Mouse (Mus musculus) layer of hippocampus, adult 8-10 months (tissue): ENCODE measurements around the gene Tatdn2. TPM values are rescaled to one million over a fixed set of nuclear protein-coding genes. Genes with fewer than 3 reads are reported as not detected.
"Not testable (repeated sequence)": the region's sequence is repeated elsewhere in the genome, so short reads cannot be mapped to it uniquely, and the experiment has no call there.

ENCODE experiments used
- DNase-seq, 2 experiments: peaks; one replicate each; pipeline ENCODE4 v3.0.0; 2022; ENCODE audit warnings: low spot score in 2 of 2
- total RNA-seq, 4 experiments: library from RNA; stranded (reverse); gene quantifications; 2 replicates each; pipeline ENCODE4 v1.2.4; 2022

The Tatdn2 gene
- total RNA-seq, 4 experiments from 2014 or later, result 63.5 to 73.0 (median 68.1) TPM

DNA sequence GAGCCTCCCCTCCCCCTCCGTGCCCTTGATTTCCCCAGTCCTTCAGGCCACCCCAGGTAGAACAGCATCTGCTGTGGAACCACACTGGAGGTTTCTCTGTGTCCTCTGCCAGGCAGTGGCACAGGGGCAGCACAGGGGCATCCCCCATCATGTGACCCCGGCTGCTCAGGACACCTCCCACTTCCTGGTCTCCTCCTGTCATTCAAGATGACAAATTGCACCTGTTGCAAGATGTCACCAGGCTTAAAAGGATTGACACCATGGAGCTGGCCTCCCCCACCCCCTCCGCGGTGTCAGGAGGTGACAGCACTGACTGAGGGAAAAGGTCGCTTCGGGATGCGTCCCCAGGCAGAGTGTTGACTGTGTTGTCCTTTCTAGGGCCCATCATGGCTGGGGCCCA, 27.0 kb upstream of the Tatdn2 start:
- DNase-seq, result no peak

- not testable (repeated sequence) for DNase-seq
These were observed 24.8 kb upstream of the Tatdn2 start for GRCm38 (mm10) chr6:113672029-113672428.

- DNase-seq, result no peak
These were observed 23.9 kb upstream of the Tatdn2 start for GRCm38 (mm10) chr6:113672989-113673388.

GRCm38 (mm10) chr6:113675234-113675633, 21.6 kb upstream of the Tatdn2 start:
- no peak for DNase-seq

DNA sequence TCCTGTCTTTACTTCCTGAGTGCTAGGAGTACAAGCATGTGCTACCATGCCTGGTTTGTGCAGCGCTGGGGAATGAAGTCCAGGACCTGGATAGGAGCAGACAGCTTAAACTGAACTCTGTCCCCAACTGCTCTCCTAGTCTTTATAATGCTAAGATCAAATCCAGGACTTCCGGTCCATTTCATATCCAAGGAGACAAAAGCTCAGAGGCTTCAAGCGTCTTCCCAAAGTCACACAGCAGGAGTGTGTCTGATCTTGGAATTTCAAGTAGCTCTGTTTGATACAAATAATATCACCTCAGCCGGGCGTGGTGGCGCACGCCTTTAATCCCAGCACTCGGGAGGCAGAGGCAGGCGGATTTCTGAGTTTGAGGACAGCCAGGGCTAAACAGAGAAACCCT, 20.9 kb upstream of the Tatdn2 start:
- no peak for DNase-seq

GRCm38 (mm10) chr6:113677070-113677734, 19.6 kb upstream of the Tatdn2 start:
- DNase-seq, result no peak

GRCm38 (mm10) chr6:113678246-113679012, 18.4 kb upstream of the Tatdn2 start:
- peak; percentile 34 to 51 for DNase-seq

- DNase-seq, result no peak
These were observed 16.8 kb upstream of the Tatdn2 start for GRCm38 (mm10) chr6:113679993-113680566.

- DNase-seq, result peak; percentile 63 to 81
These were observed 15.6 kb upstream of the Tatdn2 start for GRCm38 (mm10) chr6:113681271-113681670.

DNA sequence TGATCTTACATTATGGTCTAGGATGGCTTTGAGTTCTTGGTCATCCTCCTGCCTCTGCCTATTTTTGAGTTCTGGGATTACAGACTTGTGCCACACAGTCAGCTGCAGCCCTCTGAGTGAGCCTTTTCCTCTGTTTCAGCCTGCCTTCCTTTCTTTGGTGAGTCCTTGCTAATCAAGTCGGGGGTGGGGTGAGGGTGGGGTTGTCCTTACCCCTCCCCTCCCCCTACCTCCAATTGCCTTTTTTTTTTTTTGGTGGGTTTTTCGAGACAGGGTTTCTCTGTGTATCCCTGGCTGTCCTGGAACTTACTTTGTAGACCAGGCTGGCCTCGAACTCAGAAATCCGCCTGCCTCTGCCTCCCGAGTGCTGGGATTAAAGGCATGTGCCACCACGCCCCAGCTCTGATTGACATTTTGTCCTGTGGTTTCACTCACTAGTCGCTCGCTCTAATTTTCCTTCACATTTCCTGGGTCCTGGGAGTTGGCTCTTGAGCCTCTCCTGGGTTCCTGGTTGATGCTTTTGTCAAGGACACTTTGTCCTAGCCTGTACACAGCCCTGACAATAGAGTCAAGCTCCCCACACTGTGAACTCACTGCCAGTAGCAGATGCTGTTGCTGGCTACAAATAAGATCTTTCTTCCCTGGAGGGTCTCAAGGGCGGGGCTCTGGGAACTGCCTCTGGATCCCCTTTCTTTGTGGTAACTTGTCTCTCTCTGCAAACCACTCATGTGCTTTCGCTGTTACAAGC, 13.6 kb upstream of the Tatdn2 start:
- no peak for DNase-seq

DNA sequence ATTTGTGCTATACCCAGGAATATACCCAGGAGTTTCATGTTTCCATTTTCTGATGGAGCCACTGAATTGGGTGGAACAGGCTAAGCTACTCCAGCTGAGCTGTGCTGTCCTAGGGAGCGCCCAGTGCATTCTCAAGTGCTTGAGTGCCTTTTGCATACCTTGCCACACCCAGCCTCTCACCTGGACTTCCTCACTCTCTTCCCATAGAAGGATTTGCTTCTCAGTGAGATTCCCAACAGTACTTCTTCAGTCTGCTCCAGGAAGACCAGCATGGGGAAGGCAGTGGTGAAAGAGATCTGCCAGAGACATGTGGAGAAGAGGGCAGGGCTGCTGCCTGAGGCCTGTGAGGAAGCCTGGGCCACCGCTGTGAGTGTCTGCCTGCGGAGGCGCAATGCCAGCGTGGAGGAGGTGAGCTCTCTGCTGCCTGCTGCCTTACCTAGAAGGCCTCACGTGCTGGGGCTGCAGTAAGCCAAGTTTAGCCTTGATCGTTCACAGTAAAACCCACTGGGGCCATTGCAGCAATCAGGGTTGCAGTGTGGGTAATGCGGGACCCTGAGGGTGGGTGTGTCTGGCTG, 10.2 kb upstream of the Tatdn2 start:
- DNase-seq, result no peak

- DNase-seq, result no peak
These were observed 6.8 kb upstream of the Tatdn2 start for GRCm38 (mm10) chr6:113690008-113690399.

DNA sequence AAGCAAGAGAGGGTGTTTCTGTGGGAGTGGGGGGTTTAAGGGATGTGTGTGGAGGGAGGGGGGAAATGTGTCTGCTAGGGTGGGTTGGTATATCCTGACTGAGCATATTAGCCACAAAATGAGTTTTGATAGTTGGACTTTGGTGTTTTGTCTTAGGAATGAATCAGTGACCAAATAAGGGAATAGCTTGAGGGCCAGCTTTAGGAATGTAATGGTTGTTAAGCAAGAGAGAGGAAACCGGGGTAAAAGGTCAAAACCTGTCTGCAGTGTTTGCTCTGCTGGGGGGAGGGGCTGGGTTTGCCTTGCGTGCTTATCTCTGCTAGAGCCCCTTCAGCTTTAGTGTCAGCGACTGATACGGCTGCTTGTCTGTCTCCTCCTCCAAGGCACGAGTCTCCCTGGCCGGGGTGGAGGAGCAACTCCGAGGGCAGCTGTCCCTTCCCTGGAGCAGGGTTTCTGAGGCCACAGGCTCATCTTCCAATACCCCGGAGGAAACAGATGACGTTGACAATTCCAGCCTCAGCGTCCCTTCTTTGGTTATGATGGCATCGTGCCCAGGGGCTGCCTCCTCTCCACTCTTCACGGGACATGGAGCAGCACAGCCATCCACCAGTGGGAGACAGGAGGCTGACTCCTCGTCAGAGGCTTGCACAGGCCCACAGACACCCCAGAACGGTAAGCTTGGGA, 6.3 kb upstream of the Tatdn2 start:
- no peak for DNase-seq

DNA sequence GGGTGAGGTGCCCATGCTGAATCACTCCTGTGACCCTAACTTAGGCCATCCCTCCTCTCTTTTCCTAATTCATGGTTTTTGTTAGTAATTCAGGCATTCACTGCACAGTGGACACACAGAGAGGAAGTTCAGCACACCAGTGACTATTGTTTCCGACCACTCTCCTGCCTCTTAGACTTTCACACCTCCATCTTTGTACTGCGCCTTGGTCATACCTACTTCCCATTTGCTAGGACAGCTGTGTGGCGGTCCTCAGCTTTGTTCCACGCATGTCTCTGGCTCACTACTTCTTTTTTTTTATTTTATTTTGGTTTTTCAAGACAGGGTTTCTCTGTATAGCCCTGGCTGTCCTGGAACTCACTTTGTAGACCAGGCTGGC, 5.8 kb upstream of the Tatdn2 start:
- DNase-seq, result no peak

DNA sequence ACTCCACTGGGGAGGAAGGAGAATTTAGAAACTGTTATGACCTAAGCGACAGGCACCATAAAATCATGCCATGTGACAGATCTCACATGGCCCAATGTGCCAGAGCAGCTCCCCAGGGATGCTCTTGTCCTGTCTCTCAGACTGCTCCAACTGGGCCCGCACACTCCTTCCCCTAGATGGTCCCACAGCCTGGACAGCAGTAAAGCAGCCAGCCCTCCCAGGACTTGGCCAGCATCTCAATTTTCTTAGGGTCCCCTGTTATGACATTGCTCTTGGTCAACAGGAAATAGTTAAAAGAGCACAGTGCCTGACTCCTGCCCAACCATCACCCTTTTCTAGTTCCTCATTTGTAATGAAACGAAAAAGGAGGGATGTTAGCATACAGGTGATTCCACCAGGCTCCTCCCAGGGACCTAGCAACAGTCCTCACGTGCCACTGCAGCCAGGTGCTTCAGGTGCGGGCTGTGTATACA, 4.2 kb upstream of the Tatdn2 start:
- DNase-seq, result no peak

GRCm38 (mm10) chr6:113693377-113693776, 3.5 kb upstream of the Tatdn2 start:
- no peak for DNase-seq

GRCm38 (mm10) chr6:113695203-113695602, 1.6 kb upstream of the Tatdn2 start:
- no peak for DNase-seq

GRCm38 (mm10) chr6:113695766-113696355, 989 bp upstream of the Tatdn2 start:
- no peak for DNase-seq

GRCm38 (mm10) chr6:113697222-113698205, 664 bp downstream of the Tatdn2 start:
- no peak for DNase-seq
